Comparison of ENCODE assay signal across 10 mouse cellular contexts in genomic region chr7:34355629-34356028, GRCm38 (mm10). TPM values are rescaled to one million over a fixed set of nuclear protein-coding genes. Genes with fewer than 3 reads are reported as not detected.
A peak's percentile ranks its signal among the peaks of the same experiment; 100 is the strongest.
DNase-seq lines count a peak whose midpoint lies in the region; ATAC-seq and TF ChIP-seq lines count a peak whose summit lies in the region.
"Had no signal": no experiment of that assay in that cellular context is flagged by ENCODE, and none has a peak within 500 bp of the region (broad histone marks: within the 10 kb centered on the region; RNA-seq: fewer than 3 reads in every experiment).

No protein-coding gene starts in this region.

- no peak overlapping the region for H3K4me3 ChIP-seq in hindbrain, postnatal 0 days (ENCODE audit: low read length)
- no peak overlapping the region for H3K4me3 ChIP-seq in hindbrain, embryonic 11.5 days (ENCODE audit: low read depth, low read length)
- H3K4me3 ChIP-seq: limb, embryonic 15.5 days had no signal

- H3K27ac ChIP-seq in hindbrain, postnatal 0 days: no peak overlapping the region
- H3K27ac ChIP-seq in hindbrain, embryonic 11.5 days (ENCODE audit: low read depth, low read length): no peak overlapping the region
- H3K27ac ChIP-seq: limb, embryonic 15.5 days had no signal

- peak; percentile 37 for DNase-seq in CD4-positive, CD25-positive, alpha-beta regulatory T cell, adult 2 months (ENCODE audit: low read depth, low spot score)
- peak; percentile 53 for DNase-seq in hindbrain, postnatal 0 days (ENCODE audit: low spot score)
- no peak for DNase-seq in hindbrain, embryonic 11.5 days (ENCODE audit: low spot score)
- DNase-seq in 3T3-L1 (ENCODE audit: low read depth, low spot score): peak; percentile 67
- DNase-seq in c-Kit-positive CD71-positive TER-119-negative erythroid progenitor cells, embryonic 14.5 days (ENCODE audit: low read depth): peak; percentile 31
- no peak for DNase-seq in thymus, postnatal 14 days
- no peak for DNase-seq in gastrocnemius, postnatal 4 days (ENCODE audit: low spot score in 2 of 2)
- DNase-seq: kidney, postnatal 10 days had no signal

- peak; percentile 73 for TF ChIP-seq CTCF in hindbrain, postnatal 0 days (IDR thresholded peaks at IDR 0.05; ENCODE audit: low read depth)

- no peak overlapping the region for H3K4me2 ChIP-seq in hindbrain, postnatal 0 days (ENCODE audit: low read depth, low read length)
- H3K4me2 ChIP-seq in hindbrain, embryonic 11.5 days (replicated peaks; ENCODE audit: low read depth, low read length): no peak overlapping the region
- H3K4me2 ChIP-seq: limb, embryonic 15.5 days had no signal

- 95% methylated on average over 4 of the region's 4 CpGs for WGBS in hindbrain, postnatal 0 days
- WGBS in hindbrain, embryonic 11.5 days: 94% methylated on average over 4 of the region's 4 CpGs

- peaks cover 31% of the 10 kb centered on the region; the same call in 1 of the 2 replicates for H3K36me3 ChIP-seq in hindbrain, postnatal 0 days (ENCODE audit: insufficient read depth, low read length)
- peaks cover 13% of the 10 kb centered on the region for H3K36me3 ChIP-seq in hindbrain, embryonic 11.5 days (ENCODE audit: control insufficient read depth, insufficient read depth, low read length)

- no peak overlapping the region for H3K9ac ChIP-seq in hindbrain, postnatal 0 days (replicated peaks; ENCODE audit: low read length)
- no peak overlapping the region for H3K9ac ChIP-seq in hindbrain, embryonic 11.5 days (ENCODE audit: low read depth, low read length)
- H3K9ac ChIP-seq: limb, embryonic 15.5 days had no signal

- H3K9me3 ChIP-seq in hindbrain, postnatal 0 days (ENCODE audit: low read length): no peaks in the 10 kb centered on the region
- H3K9me3 ChIP-seq in hindbrain, embryonic 11.5 days (ENCODE audit: control insufficient read depth, low read length): no peaks in the 10 kb centered on the region
- H3K9me3 ChIP-seq: limb, embryonic 15.5 days had no signal

- H3K4me1 ChIP-seq in hindbrain, postnatal 0 days (ENCODE audit: insufficient read depth, low read length): no peaks in the 10 kb centered on the region
- H3K4me1 ChIP-seq in hindbrain, embryonic 11.5 days (replicated peaks; ENCODE audit: control insufficient read depth, insufficient read depth, low read length): no peaks in the 10 kb centered on the region
- H3K4me1 ChIP-seq: limb, embryonic 15.5 days had no signal

- ATAC-seq in CD4-positive, CD25-positive, alpha-beta regulatory T cell, adult 4 months: no peak
- ATAC-seq in hindbrain, postnatal 0 days: no peak
- no peak for ATAC-seq in hindbrain, embryonic 11.5 days (ENCODE audit: low FRiP score)

- no peaks in the 10 kb centered on the region for H3K27me3 ChIP-seq in hindbrain, postnatal 0 days (ENCODE audit: insufficient read depth, low read length)
- H3K27me3 ChIP-seq in hindbrain, embryonic 11.5 days (ENCODE audit: control insufficient read depth, insufficient read depth, low read length): no peaks in the 10 kb centered on the region
- H3K27me3 ChIP-seq: limb, embryonic 15.5 days had no signal

RNA-seq across cellular contexts. Expression of gene Lsm14a, which starts 37.5 kb away (rescaled TPM):
- 10 to 100 TPM; 30.7 to 49.8 TPM for polyA plus RNA-seq in CD4-positive, CD25-positive, alpha-beta regulatory T cell, adult 4 months (2017; shearing (Covaris generic))
- 28.0 and 44.9 TPM in 2 replicates for total RNA-seq in hindbrain, postnatal 0 days (2014; rRNA removed)
- polyA plus RNA-seq in hindbrain, postnatal 0 days (2015; fragmentation: Nextera tagmentation; extraction: Ambion mirVana): 46.0 and 46.1 TPM in 2 replicates
- polyA plus RNA-seq in hindbrain, embryonic 11.5 days (2014; fragmentation: Nextera tagmentation; extraction: Ambion mirVana): 67.8 and 68.1 TPM in 2 replicates
- 100 to 1,000 TPM in 1 of 2 experiments, 10 to 100 TPM in 1; 97.5 to 117 TPM for total RNA-seq in gastrocnemius, postnatal 4 days (2021)

RNA-seq across cellular contexts. Expression of gene 4931406P16Rik, which starts 42.3 kb away (rescaled TPM):
- 10 to 100 TPM; 22.7 to 30.8 TPM for polyA plus RNA-seq in CD4-positive, CD25-positive, alpha-beta regulatory T cell, adult 4 months (2017; shearing (Covaris generic))
- total RNA-seq in hindbrain, postnatal 0 days (2014; rRNA removed): 61.0 and 65.5 TPM in 2 replicates
- polyA plus RNA-seq in hindbrain, postnatal 0 days (2015; fragmentation: Nextera tagmentation; extraction: Ambion mirVana): 23.2 and 31.5 TPM in 2 replicates
- 28.5 and 40.3 TPM in 2 replicates for polyA plus RNA-seq in hindbrain, embryonic 11.5 days (2014; fragmentation: Nextera tagmentation; extraction: Ambion mirVana)
- total RNA-seq in gastrocnemius, postnatal 4 days (2021): 10 to 100 TPM; 67.0 to 74.9 TPM

Comparison
In these comparisons a context has a peak if more than half of its experiments do, and no peak if none do; other contexts are left out.
1. DNase-seq: peak in CD4-positive, CD25-positive, alpha-beta regulatory T cell, adult 2 months (single experiment), hindbrain, postnatal 0 days (single experiment), 3T3-L1 (single experiment) and c-Kit-positive CD71-positive TER-119-negative erythroid progenitor cells, embryonic 14.5 days (single experiment); none in hindbrain, embryonic 11.5 days (single experiment), thymus, postnatal 14 days (single experiment) and gastrocnemius, postnatal 4 days (0 of 2).